Mouse (Mus musculus) liver, adult 2 months (tissue): ENCODE data around the gene Prkar2b.

Experiments
- CTCF ChIP-seq: fragments of 200-500 bp; IDR thresholded peaks from 2 replicates; pipeline ENCODE4 v1.5.1; 2011; ENCODE audit warnings: low read depth, low read length, control low read depth
- POLR2A ChIP-seq: fragments of 200-500 bp; IDR thresholded peaks from 2 replicates; pipeline ENCODE4 v1.6.1; 2011; ENCODE audit warnings: low read length, control low read depth; ENCODE audit not compliant: insufficient read depth; ENCODE audit errors: extremely low read depth

DNA sequence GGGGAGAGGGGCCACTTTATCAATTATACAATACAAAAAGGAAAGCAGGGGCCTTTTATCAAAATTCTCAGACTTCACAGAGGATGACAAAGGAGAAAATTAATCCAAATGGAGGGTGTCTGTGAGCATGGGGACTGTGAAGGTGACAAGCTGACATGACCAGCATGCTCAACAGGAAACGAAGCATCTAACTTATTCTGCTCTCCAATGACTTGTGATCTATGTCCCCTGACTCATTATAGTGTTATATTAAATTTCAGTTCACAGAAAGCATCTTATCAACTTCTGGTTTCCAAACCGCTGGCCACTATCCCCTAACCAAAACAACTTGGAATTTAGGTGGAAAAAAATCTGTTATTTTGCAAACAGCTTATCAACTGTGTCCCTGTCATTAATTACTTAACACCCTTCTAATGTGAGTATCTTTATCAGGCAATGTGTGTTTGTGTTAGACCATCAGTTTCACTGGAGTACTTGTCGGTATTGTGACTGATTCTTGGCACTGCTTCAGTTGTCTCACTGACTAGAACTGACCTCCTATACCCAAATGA lies 63.7 kb downstream of the Prkar2b start:
- TF ChIP-seq CTCF (no peak), POLR2A (no peak)
